Mouse (Mus musculus) midbrain, embryonic 11.5 days (tissue): ENCODE measurements around the gene Duoxa2. TPM values are rescaled to one million over a fixed set of nuclear protein-coding genes. Genes with fewer than 3 reads are reported as not detected.

Experiments
- ATAC-seq: fragments of 200-750 bp; cut with Nextera tagmentation; 2 replicates; pipeline ENCODE4 v1.8.0; 2017; ENCODE audit warnings: moderate TSS enrichment, moderate library complexity; ENCODE audit not compliant: low FRiP score
- DNase-seq: peaks from one replicate; pipeline ENCODE4 v3.0.0; 2015; ENCODE audit warnings: low spot score; ENCODE audit errors: missing footprints
- H3K27ac ChIP-seq: fragments of 300-500 bp; sonication (generic); 2 replicates; pipeline ENCODE4 v1.5.1; 2014; ENCODE audit warnings: low read depth, low read length
- H3K27me3 ChIP-seq: fragments of 300-500 bp; sonication (generic); 2 replicates; pipeline ENCODE4 v1.6.1; 2014; ENCODE audit warnings: mild to moderate bottlenecking, low read length, moderate library complexity, mixed read lengths; ENCODE audit not compliant: control insufficient read depth, insufficient read depth
- H3K36me3 ChIP-seq: fragments of 300-500 bp; sonication (generic); 2 replicates; pipeline ENCODE4 v1.6.1; 2014; ENCODE audit warnings: mild to moderate bottlenecking, low read length, moderate library complexity, mixed read lengths; ENCODE audit not compliant: control insufficient read depth, insufficient read depth
- H3K4me1 ChIP-seq: fragments of 300-500 bp; sonication (generic); 2 replicates; pipeline ENCODE4 v1.6.1; 2014; ENCODE audit warnings: low read length; ENCODE audit not compliant: control insufficient read depth, insufficient read depth
- H3K4me2 ChIP-seq: fragments of 300-500 bp; sonication (generic); 2 replicates; pipeline ENCODE4 v1.6.1; 2014; ENCODE audit warnings: mild to moderate bottlenecking, moderate library complexity
- H3K4me3 ChIP-seq: fragments of 300-500 bp; sonication (generic); 2 replicates; pipeline ENCODE4 v1.5.1; 2014; ENCODE audit warnings: low read depth, low read length
- H3K9ac ChIP-seq: fragments of 300-500 bp; sonication (generic); 2 replicates; pipeline ENCODE4 v1.6.1; 2014; ENCODE audit warnings: low read length
- H3K9me3 ChIP-seq: fragments of 300-500 bp; sonication (generic); 2 replicates; pipeline ENCODE4 v1.6.1; 2016; ENCODE audit warnings: low read length; ENCODE audit not compliant: control insufficient read depth
- WGBS: fragments of 180-500 bp; shearing (Covaris S2); extraction: QIAGEN DNeasy Blood & Tissue Kit; methylation state at CpG from one replicate; pipeline ENCODE4 v1.1.7; 2014; 5-methylcytosine and 5-hydroxymethylcytosine counted together
- polyA plus RNA-seq: library from polyadenylated mRNA; unstranded; fragments of >200 nt; fragmentation: Nextera tagmentation; extraction: Ambion mirVana; gene quantifications from 2 replicates; pipeline ENCODE4 v1.2.1, GENCODE M21; 2014

Duoxa2 gene
- not detected in 2 replicates for polyA plus RNA-seq

GRCm38 (mm10) chr2:122298596-122299490, at the start of gene Duoxa2:
Duoxa2 (plus strand) TSS chr2:122298900.
- H3K4me3 ChIP-seq = peak within 1 kb of the TSS; percentile 21
- no peak within 1 kb of the TSS for H3K9ac ChIP-seq
- peak within 1 kb of the TSS; percentile 31 for H3K4me2 ChIP-seq
- no peak within 1 kb of the TSS for H3K27ac ChIP-seq
- no peaks in the 10 kb centered on the region for H3K9me3 ChIP-seq
- no peak for ATAC-seq
- WGBS = under 1% methylated on average over 43 of the region's 43 CpGs
- no peaks in the 10 kb centered on the region for H3K36me3 ChIP-seq
- peaks cover 21% of the 10 kb centered on the region for H3K4me1 ChIP-seq
- peak; percentile 96 for DNase-seq
- peaks cover 86% of the 10 kb centered on the region for H3K27me3 ChIP-seq

- WGBS = 98% methylated on average over 5 of the region's 5 CpGs
These were observed 42.7 kb upstream of the Duoxa2 start for GRCm38 (mm10) chr2:122255997-122256396.

GRCm38 (mm10) chr2:122260729-122261128, 38.0 kb upstream of the Duoxa2 start:
- Histone ChIP-seq H3K4me2 (no peak overlapping the region), H3K9me3 (no peaks in the 10 kb centered on the region), H3K4me3 (no peak overlapping the region), H3K27ac (no peak overlapping the region), H3K36me3 (no peaks in the 10 kb centered on the region), H3K4me1 (peaks cover 7% of the 10 kb centered on the region), H3K27me3 (no peaks in the 10 kb centered on the region), H3K9ac (no peak overlapping the region)
- whole genome bisulfite sequencing = 84% methylated on average over 5 of the region's 5 CpGs
- ATAC-seq = no peak
- DNase-seq = no peak

More at GRCm38 (mm10) chr2:122255997-122256396, 42.7 kb upstream of the Duoxa2 start:
- ATAC-seq (no peak), DNase-seq (no peak)
- no peak overlapping the region for H3K27ac ChIP-seq
- no peak overlapping the region for H3K9ac ChIP-seq
- no peaks in the 10 kb centered on the region for H3K9me3 ChIP-seq
- no peaks in the 10 kb centered on the region for H3K4me1 ChIP-seq
- no peaks in the 10 kb centered on the region for H3K27me3 ChIP-seq
- no peaks in the 10 kb centered on the region for H3K36me3 ChIP-seq
- no peak overlapping the region for H3K4me3 ChIP-seq
- no peak overlapping the region for H3K4me2 ChIP-seq

- no peak overlapping the region for H3K27ac ChIP-seq
- no peak overlapping the region for H3K9ac ChIP-seq
- no peak overlapping the region for H3K4me3 ChIP-seq
- no peaks in the 10 kb centered on the region for H3K27me3 ChIP-seq
- no peaks in the 10 kb centered on the region for H3K9me3 ChIP-seq
- peaks cover 7% of the 10 kb centered on the region for H3K4me1 ChIP-seq
- DNase-seq (peak; percentile 96), ATAC-seq (peak; percentile 85)
- no peak overlapping the region for H3K4me2 ChIP-seq
- 34% methylated on average over 3 of the region's 3 CpGs for WGBS
- no peaks in the 10 kb centered on the region for H3K36me3 ChIP-seq
These were observed 34.0 kb upstream of the Duoxa2 start for GRCm38 (mm10) chr2:122264690-122265089.

DNA sequence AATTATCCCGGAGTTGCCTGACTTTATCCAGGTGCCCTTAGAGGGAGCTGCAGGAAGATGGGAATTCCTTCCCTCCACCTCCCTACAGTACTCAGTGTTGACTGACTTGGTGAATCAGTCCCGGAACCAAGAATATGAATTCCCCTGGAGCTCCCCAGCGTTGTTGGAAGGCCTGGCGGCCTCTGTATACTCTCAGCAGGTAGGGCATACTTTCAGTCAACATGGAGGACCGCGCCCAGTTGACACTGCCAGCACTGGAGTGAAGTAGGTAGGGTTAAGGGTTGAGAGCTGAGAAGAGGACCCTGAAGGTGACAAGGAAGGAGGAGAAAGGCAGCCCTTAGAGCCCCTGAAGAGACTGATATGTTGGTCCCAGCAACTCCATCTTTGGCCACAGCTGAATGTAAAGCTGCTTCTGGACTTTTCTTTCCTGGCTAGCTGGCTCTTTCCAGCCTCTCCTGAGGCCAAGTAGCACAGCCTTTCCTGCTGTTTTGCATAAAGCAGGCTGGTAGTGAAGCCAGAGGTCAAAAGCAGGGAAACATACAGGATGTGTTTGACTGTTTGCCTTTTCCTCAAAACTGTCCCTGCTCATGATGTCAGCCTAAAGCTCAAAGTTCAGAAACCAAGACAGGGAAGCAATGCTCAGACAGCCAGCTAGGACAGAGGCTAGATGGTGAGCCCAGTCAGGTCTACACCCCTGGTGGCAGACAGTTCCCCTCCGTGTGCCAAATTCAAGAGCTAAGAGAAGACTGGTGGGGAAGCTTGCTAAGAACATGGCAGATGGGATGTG, 32.1 kb upstream of the Duoxa2 start:
- Histone ChIP-seq H3K27me3 (no peaks in the 10 kb centered on the region), H3K4me3 (no peak overlapping the region), H3K4me1 (peaks cover 7% of the 10 kb centered on the region), H3K9ac (no peak overlapping the region), H3K4me2 (no peak overlapping the region), H3K27ac (no peak overlapping the region), H3K9me3 (no peaks in the 10 kb centered on the region), H3K36me3 (no peaks in the 10 kb centered on the region)
- no peak for DNase-seq
- no peak for ATAC-seq
- WGBS = 87% methylated on average over 7 of the region's 7 CpGs

DNA sequence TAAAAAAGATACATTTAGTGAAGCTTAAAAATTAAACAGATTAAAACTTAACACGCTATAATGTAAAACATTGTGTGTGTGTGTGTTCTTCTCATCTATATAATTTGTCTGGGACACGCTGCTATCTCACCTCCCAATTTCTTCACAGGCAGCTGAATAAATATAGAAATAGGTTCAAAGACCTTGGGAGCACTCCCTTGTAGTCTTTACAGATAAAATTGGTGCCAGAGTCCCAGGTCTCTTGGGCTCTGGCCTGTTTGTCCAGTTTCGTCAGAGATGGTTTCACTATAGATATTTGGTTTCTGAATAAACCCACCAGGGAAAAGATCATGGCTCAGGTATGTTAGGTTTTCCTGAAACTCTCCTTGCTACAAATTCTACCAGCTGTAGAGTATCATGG, 19.9 kb upstream of the Duoxa2 start:
- Histone ChIP-seq H3K4me3 (no peak overlapping the region), H3K36me3 (no peaks in the 10 kb centered on the region), H3K27me3 (no peaks in the 10 kb centered on the region), H3K4me2 (no peak overlapping the region), H3K9ac (no peak overlapping the region), H3K9me3 (no peaks in the 10 kb centered on the region), H3K27ac (no peak overlapping the region), H3K4me1 (0 out of 2 replicates have a peak, but pooled peaks cover 3% of the 10 kb centered on the region)
- 83% methylated on average over 3 of the region's 3 CpGs for WGBS
- no peak for ATAC-seq
- DNase-seq = no peak

- no peak overlapping the region for H3K27ac ChIP-seq
- H3K4me3 ChIP-seq = no peak overlapping the region
- H3K4me2 ChIP-seq = no peak overlapping the region
- ATAC-seq (no peak), DNase-seq (peak; percentile 6)
- no peaks in the 10 kb centered on the region for H3K27me3 ChIP-seq
- H3K4me1 ChIP-seq = no peaks in the 10 kb centered on the region
- H3K9ac ChIP-seq = no peak overlapping the region
- no peaks in the 10 kb centered on the region for H3K36me3 ChIP-seq
- no peaks in the 10 kb centered on the region for H3K9me3 ChIP-seq
- WGBS = 91% methylated on average over 9 of the region's 9 CpGs
These were observed 14.6 kb upstream of the Duoxa2 start for GRCm38 (mm10) chr2:122284091-122284490.

DNA sequence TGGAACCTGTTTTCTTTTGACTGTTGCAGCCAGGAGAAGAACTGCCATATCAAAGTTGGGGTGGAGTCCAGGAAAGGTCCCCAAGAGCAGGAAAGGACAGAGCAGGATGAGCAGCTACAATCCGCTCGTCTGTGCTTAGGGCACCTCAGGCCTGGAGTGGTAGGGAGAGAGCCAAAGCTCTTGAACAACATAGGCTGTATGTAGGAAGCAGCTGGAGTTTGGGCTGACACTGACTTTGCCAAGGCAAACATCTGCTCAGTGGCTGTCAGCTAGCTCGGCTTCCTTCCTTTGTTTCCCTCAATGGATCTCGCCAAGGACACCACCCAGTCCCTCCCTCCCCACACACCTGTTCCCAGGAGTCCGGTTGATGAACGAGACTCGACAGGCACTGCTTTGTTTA, 12.6 kb upstream of the Duoxa2 start:
- DNase-seq (no peak), ATAC-seq (no peak)
- 74% methylated on average over 7 of the region's 7 CpGs for WGBS
- H3K27me3 ChIP-seq = no peaks in the 10 kb centered on the region
- no peak overlapping the region for H3K27ac ChIP-seq
- H3K4me1 ChIP-seq = no peaks in the 10 kb centered on the region
- H3K4me3 ChIP-seq = no peak overlapping the region
- no peak overlapping the region for H3K4me2 ChIP-seq
- H3K9me3 ChIP-seq = no peaks in the 10 kb centered on the region
- H3K36me3 ChIP-seq = no peaks in the 10 kb centered on the region
- H3K9ac ChIP-seq = no peak overlapping the region

- Histone ChIP-seq H3K4me1 (peaks cover 18% of the 10 kb centered on the region), H3K27me3 (peaks cover 56% of the 10 kb centered on the region), H3K4me2 (no peak overlapping the region), H3K4me3 (no peak overlapping the region), H3K9me3 (no peaks in the 10 kb centered on the region), H3K27ac (no peak overlapping the region), H3K9ac (no peak overlapping the region), H3K36me3 (no peaks in the 10 kb centered on the region)
- no peak for ATAC-seq
- peak; percentile 86 for DNase-seq
- WGBS = 2% methylated on average over 7 of the region's 7 CpGs
These were observed 3.8 kb upstream of the Duoxa2 start for GRCm38 (mm10) chr2:122294916-122295315.
